Mouse (Mus musculus): ENCODE measurements around the gene Ddr2. TPM values are rescaled to one million over a fixed set of nuclear protein-coding genes. Genes with fewer than 3 reads are reported as not detected.

Ddr2 gene
- polyA plus RNA-seq, 2 experiments = 0.47 to 0.72 TPM

- ATAC-seq (ENCODE audit: insufficient read depth) (no peak), DNase-seq (ENCODE audit: low read depth in 3 of 3, low spot score in 3 of 3) (no peak)
- Histone ChIP-seq H3K27me3 (ENCODE audit: control insufficient read depth, insufficient read depth, low read length) (no peaks in the 10 kb centered on the region), H3K4me1 (replicated peaks; ENCODE audit: control insufficient read depth in 2 of 2, insufficient read depth in 2 of 2, low read length in 1 of 2) (no peaks in the 10 kb centered on the region), H3K4me3 (ENCODE audit: insufficient read depth in 1 of 2, low read depth in 2 of 2, low read length in 2 of 2) (no peak overlapping the region), H3K36me3 (replicated peaks; ENCODE audit: control insufficient read depth, insufficient read depth, low read depth) (no peaks in the 10 kb centered on the region), H3K27ac (no peak overlapping the region), H3K9me3 (ENCODE audit: control insufficient read depth, low read length) (no peaks in the 10 kb centered on the region), H3K4me2 (ENCODE audit: low read depth) (no peak overlapping the region), H3K9ac (replicated peaks) (no peak overlapping the region)
- TF ChIP-seq EP300 (IDR thresholded peaks at IDR 0.05; ENCODE audit: low read depth) = no peak
- TF ChIP-seq CTCF (IDR thresholded peaks at IDR 0.05; ENCODE audit: low read depth) = no peak
- 25% methylated on average over 3 of the region's 3 CpGs for WGBS (ENCODE audit: insufficient replicate concordance)
Measured at GRCm38 (mm10) chr1:170035575-170035974, 75.0 kb downstream of the Ddr2 start.

- no peak for DNase-seq (ENCODE audit: low read depth in 3 of 3, low spot score in 3 of 3)
- H3K27ac ChIP-seq = no peak overlapping the region
Measured at GRCm38 (mm10) chr1:170034961-170035360, 75.6 kb downstream of the Ddr2 start.

DNA sequence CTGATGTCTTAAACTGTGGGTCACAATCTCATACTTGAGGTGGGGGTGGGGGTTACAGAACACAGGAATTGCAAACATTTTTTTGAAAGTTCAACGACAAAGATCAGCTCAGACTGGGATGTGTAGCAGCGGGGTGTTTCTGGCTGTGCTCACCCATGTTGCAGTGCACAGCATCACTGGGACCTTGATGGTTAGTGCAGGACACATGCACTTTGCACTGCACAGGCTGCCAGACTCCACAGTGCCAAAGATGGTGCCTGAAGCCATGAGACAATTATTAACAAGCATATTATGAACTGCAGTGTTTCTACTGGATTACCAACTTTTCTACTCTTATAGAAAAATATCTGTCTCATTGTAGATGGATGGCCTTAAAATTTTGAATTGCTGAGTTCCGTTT, 78.9 kb downstream of the Ddr2 start:
- Histone ChIP-seq H3K9ac (replicated peaks) (no peak overlapping the region), H3K27me3 (ENCODE audit: control insufficient read depth, insufficient read depth, low read length) (no peaks in the 10 kb centered on the region), H3K4me1 (replicated peaks; ENCODE audit: control insufficient read depth in 2 of 2, insufficient read depth in 2 of 2, low read length in 1 of 2) (no peaks in the 10 kb centered on the region), H3K36me3 (replicated peaks; ENCODE audit: control insufficient read depth, insufficient read depth, low read depth) (no peaks in the 10 kb centered on the region), H3K4me2 (ENCODE audit: low read depth) (no peak overlapping the region), H3K4me3 (ENCODE audit: insufficient read depth in 1 of 2, low read depth in 2 of 2, low read length in 2 of 2) (no peak overlapping the region), H3K27ac (no peak overlapping the region), H3K9me3 (ENCODE audit: control insufficient read depth, low read length) (no peaks in the 10 kb centered on the region)
- ATAC-seq (ENCODE audit: insufficient read depth) (no peak), DNase-seq (ENCODE audit: low read depth in 3 of 3, low spot score in 3 of 3) (no peak)
- WGBS (ENCODE audit: insufficient replicate concordance) = 64% methylated on average over 3 of the region's 3 CpGs
- TF ChIP-seq EP300 (IDR thresholded peaks at IDR 0.05; ENCODE audit: low read depth) = no peak
- no peak for TF ChIP-seq CTCF (IDR thresholded peaks at IDR 0.05; ENCODE audit: low read depth)

More at GRCm38 (mm10) chr1:170034961-170035360, 75.6 kb downstream of the Ddr2 start:
- Histone ChIP-seq H3K4me2 (ENCODE audit: low read depth) (no peak overlapping the region), H3K36me3 (replicated peaks; ENCODE audit: control insufficient read depth, insufficient read depth, low read depth) (no peaks in the 10 kb centered on the region), H3K9me3 (ENCODE audit: control insufficient read depth, low read length) (no peaks in the 10 kb centered on the region), H3K9ac (replicated peaks) (no peak overlapping the region), H3K4me1 (replicated peaks; ENCODE audit: control insufficient read depth in 2 of 2, insufficient read depth in 2 of 2, low read length in 1 of 2) (no peaks in the 10 kb centered on the region), H3K27me3 (ENCODE audit: control insufficient read depth, insufficient read depth, low read length) (no peaks in the 10 kb centered on the region), H3K4me3 (ENCODE audit: insufficient read depth in 1 of 2, low read depth in 2 of 2, low read length in 2 of 2) (no peak overlapping the region)
- no peak for ATAC-seq (ENCODE audit: insufficient read depth)
- WGBS (ENCODE audit: insufficient replicate concordance) = 59% methylated on average over 4 of the region's 4 CpGs
- TF ChIP-seq EP300 (IDR thresholded peaks at IDR 0.05; ENCODE audit: low read depth) = no peak
- TF ChIP-seq CTCF (IDR thresholded peaks at IDR 0.05; ENCODE audit: low read depth) = no peak

DNA sequence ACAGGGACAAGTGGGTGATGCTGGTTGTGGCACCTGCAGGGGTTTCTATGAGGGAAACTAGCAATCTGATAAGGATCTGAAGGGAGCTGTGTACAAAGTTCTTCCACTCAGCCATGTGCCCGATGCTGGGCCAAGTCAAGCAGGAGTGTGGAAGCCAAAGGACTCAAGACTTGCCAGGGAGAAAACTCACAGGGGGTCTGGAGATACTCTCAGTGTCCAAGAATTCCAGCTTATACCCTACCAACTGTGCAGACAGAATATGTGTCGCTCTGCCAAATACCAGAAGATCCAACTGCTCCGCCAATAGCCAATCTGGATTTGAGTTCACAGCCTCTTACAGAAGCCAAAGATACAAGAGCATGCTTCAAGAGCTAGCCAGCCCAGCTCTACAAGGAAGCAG, 95.8 kb downstream of the Ddr2 start:
- Histone ChIP-seq H3K4me1 (replicated peaks; ENCODE audit: control insufficient read depth in 2 of 2, insufficient read depth in 2 of 2, low read length in 1 of 2) (no peaks in the 10 kb centered on the region), H3K27ac (no peak overlapping the region), H3K9me3 (ENCODE audit: control insufficient read depth, low read length) (peaks cover 6% of the 10 kb centered on the region), H3K27me3 (ENCODE audit: control insufficient read depth, insufficient read depth, low read length) (no peaks in the 10 kb centered on the region), H3K36me3 (replicated peaks; ENCODE audit: control insufficient read depth, insufficient read depth, low read depth) (no peaks in the 10 kb centered on the region), H3K9ac (replicated peaks) (no peak overlapping the region), H3K4me3 (ENCODE audit: insufficient read depth in 1 of 2, low read depth in 2 of 2, low read length in 2 of 2) (no peak overlapping the region), H3K4me2 (ENCODE audit: low read depth) (no peak overlapping the region)
- TF ChIP-seq CTCF (IDR thresholded peaks at IDR 0.05; ENCODE audit: low read depth) = no peak
- TF ChIP-seq EP300 (IDR thresholded peaks at IDR 0.05; ENCODE audit: low read depth) = no peak
- 67% methylated on average over 3 of the region's 3 CpGs for WGBS (ENCODE audit: insufficient replicate concordance)
- DNase-seq (ENCODE audit: low read depth in 3 of 3, low spot score in 3 of 3) (no peak), ATAC-seq (ENCODE audit: insufficient read depth) (no peak)

- no peak for TF ChIP-seq CTCF (IDR thresholded peaks at IDR 0.05; ENCODE audit: low read depth)
- no peak for TF ChIP-seq EP300 (IDR thresholded peaks at IDR 0.05; ENCODE audit: low read depth)
- H3K9ac ChIP-seq (replicated peaks) = no peak overlapping the region
- H3K36me3 ChIP-seq (replicated peaks; ENCODE audit: control insufficient read depth, insufficient read depth, low read depth) = no peaks in the 10 kb centered on the region
- no peak overlapping the region for H3K27ac ChIP-seq
- 71% methylated on average over 15 of the region's 15 CpGs for WGBS (ENCODE audit: insufficient replicate concordance)
- H3K9me3 ChIP-seq (ENCODE audit: control insufficient read depth, low read length) = no peaks in the 10 kb centered on the region; the same call in 1 of the 2 replicates
- no peak overlapping the region for H3K4me2 ChIP-seq (ENCODE audit: low read depth)
- DNase-seq (ENCODE audit: low read depth in 3 of 3, low spot score in 3 of 3) (no peak), ATAC-seq (ENCODE audit: insufficient read depth) (no peak)
- no peaks in the 10 kb centered on the region for H3K4me1 ChIP-seq (replicated peaks; ENCODE audit: control insufficient read depth in 2 of 2, insufficient read depth in 2 of 2, low read length in 1 of 2)
- no peaks in the 10 kb centered on the region for H3K27me3 ChIP-seq (ENCODE audit: control insufficient read depth, insufficient read depth, low read length)
- H3K4me3 ChIP-seq (ENCODE audit: insufficient read depth in 1 of 2, low read depth in 2 of 2, low read length in 2 of 2) = no peak overlapping the region
Measured at GRCm38 (mm10) chr1:170010716-170011505, 99.7 kb downstream of the Ddr2 start.
